Mouse (Mus musculus): ENCODE results near the gene Anapc2. TPM values are rescaled to one million over a fixed set of nuclear protein-coding genes. Genes with fewer than 3 reads are reported as not detected.

Anapc2 gene
- 121 and 122 TPM in 2 replicates for polyA plus RNA-seq (2012; rRNA removed)

GRCm38 (mm10) chr2:25271827-25272511, at the start of gene Anapc2, which contains the start of gene Ssna1:
TSS of gene Anapc2 (plus strand) at chr2:25272478.
TSS of gene Ssna1 (minus strand) at chr2:25272438.

DNA sequence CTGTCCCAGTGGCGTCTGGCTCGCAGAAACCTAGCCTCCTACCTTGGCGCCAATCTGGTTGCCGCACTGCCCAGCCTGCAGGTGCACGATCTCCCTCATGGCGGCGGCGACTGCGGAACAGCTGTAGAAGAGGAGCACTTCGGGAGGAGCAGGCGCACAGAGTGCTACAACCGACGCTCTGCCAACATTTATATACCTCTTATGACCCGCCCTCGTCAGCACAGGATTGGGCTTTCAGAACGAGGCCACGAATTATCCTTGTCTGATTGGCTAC, 47.8 kb upstream of the Anapc2 start, which contains the start of gene Tubb4b:
Tubb4b (minus strand) TSS at position 211 of the 274 bp plus-strand sequence.

GRCm38 (mm10) chr2:25234050-25234449, 38.2 kb upstream of the Anapc2 start, which contains the start of gene Slc34a3:
TSS of gene Slc34a3 (minus strand) at chr2:25234364.

GRCm38 (mm10) chr2:25236614-25237013, 35.7 kb upstream of the Anapc2 start, which contains the start of gene Rnf224:
TSS of gene Rnf224 (minus strand) at chr2:25236787.

GRCm38 (mm10) chr2:25242101-25242506, 30.2 kb upstream of the Anapc2 start, which contains the start of the genes Rnf208 and Cysrt1:
TSS of gene Rnf208 (plus strand) at chr2:25242255.
TSS of gene Cysrt1 (minus strand) at chr2:25242452.

GRCm38 (mm10) chr2:25246183-25247072, 25.9 kb upstream of the Anapc2 start, which contains the start of gene AL732309.1:
TSS of gene AL732309.1 (minus strand) at chr2:25246863.

DNA sequence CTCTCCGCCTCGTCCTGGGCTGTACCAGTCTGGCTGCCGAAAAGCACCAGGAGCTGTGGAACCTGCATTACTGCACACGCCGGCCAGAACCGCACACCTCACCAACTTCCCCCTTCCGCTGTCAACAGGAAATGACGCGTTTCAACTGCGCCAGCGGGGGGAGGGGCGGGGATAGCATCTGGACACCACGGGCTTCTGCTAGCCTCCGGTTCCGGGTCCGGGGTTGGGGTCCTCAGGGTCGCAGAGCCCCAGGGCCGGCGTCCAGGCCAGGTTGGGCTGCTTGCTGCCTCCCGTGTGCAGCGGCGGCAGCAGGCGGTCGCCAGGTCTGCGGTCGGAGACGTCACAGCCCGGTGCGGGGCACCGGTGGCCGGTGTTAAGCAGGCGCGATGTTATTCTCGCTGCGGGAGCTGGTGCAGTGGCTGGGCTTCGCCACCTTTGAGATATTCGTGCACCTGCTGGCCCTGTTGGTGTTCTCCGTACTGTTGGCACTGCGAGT, 16.9 kb upstream of the Anapc2 start, which contains the start of gene Tmem203:
Tmem203 (plus strand) TSS at position 156 of the 496 bp plus-strand sequence.

GRCm38 (mm10) chr2:25262291-25262767, 9.9 kb upstream of the Anapc2 start, which contains the start of gene Tprn:
TSS of gene Tprn (plus strand) at chr2:25262618.

GRCm38 (mm10) chr2:25287927-25288649, 15.8 kb downstream of the Anapc2 start, which contains the start of gene Tmem210:
TSS of gene Tmem210 (plus strand) at chr2:25288145.

GRCm38 (mm10) chr2:25289651-25290050, 17.4 kb downstream of the Anapc2 start, which contains the start of gene Lrrc26:
TSS of gene Lrrc26 (plus strand) at chr2:25289915.

DNA sequence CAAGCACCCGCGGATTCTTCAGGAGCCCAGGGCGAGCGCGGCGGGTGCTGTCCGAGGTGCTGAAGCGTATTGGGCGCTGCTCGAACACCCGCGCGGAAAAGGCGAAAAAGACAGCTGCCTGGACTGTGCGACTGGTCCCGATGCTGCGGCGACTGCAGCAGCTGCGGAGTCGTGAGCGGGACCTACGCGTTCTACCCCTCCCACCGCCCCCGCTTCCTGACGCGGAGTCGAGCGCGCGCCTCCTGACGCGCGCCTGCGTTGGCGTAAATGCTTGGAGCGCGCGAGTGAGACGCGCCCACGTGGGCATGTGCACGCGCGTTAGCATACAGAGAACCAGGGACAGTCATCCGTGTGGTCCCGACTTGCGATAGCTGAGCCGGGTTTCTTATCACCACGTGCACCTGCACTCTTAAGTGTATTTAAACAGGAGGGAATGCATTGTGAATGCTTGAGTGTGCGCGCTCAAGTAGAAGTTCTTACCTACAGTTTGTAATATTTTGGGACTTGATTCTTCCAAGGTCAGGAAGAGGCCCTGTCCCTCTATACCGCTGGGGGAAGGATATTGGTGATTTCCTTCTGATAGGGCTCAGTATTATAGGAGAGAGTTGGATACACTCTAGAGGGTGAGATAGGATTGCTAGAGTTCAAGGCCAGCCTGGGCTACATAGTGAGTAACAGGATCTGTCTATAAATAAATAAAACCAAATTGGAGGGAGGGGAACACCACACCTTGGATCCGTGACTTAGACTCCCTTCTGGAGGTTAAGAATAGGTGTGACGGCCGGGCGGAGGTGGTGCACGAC, 46.9 kb downstream of the Anapc2 start, which contains the start of gene Grin1:
Grin1 (minus strand) TSS at position 217 of the 803 bp plus-strand sequence.

GRCm38 (mm10) chr2:25332286-25333160, 60.2 kb downstream of the Anapc2 start, which contains the start of gene Man1b1:
TSS of gene Man1b1 (plus strand) at chr2:25332338.

Other genes starting within 250 kb of the Anapc2 start
- gene Nsmf, start 218.1 kb upstream of the Anapc2 start, polyA plus RNA-seq (2012; rRNA removed): 192 and 216 TPM in 2 replicates
- gene Entpd8, start 192.2 kb upstream of the Anapc2 start, polyA plus RNA-seq (2012; rRNA removed): 0.07 TPM in 1 of 2 replicates, not detected in the other
- 0.24 TPM in 1 of 2 replicates, not detected in the other for gene Noxa1, start 177.3 kb upstream of the Anapc2 start, polyA plus RNA-seq (2012; rRNA removed)
- gene Nrarp, start 91.7 kb upstream of the Anapc2 start, polyA plus RNA-seq (2012; rRNA removed): 37.0 and 53.2 TPM in 2 replicates
- 1.8 and 2.2 TPM in 2 replicates for gene Tor4a, start 75.6 kb upstream of the Anapc2 start, polyA plus RNA-seq (2012; rRNA removed)
- gene Nelfb, start 61.0 kb upstream of the Anapc2 start, polyA plus RNA-seq (2012; rRNA removed): 79.8 and 89.6 TPM in 2 replicates
- not detected in 2 replicates for gene Stpg3, start 57.8 kb upstream of the Anapc2 start, polyA plus RNA-seq (2012; rRNA removed)
- 0.13 and 0.33 TPM in 2 replicates for gene Fam166a, start 53.7 kb upstream of the Anapc2 start, polyA plus RNA-seq (2012; rRNA removed)
- 415 and 443 TPM in 2 replicates for gene Tubb4b, start 47.8 kb upstream of the Anapc2 start, polyA plus RNA-seq (2012; rRNA removed)
- gene Slc34a3, start 38.1 kb upstream of the Anapc2 start, polyA plus RNA-seq (2012; rRNA removed): not detected in 2 replicates
- not detected in 2 replicates for gene Rnf224, start 35.7 kb upstream of the Anapc2 start, polyA plus RNA-seq (2012; rRNA removed)
- 91.0 and 95.4 TPM in 2 replicates for gene Rnf208, start 30.2 kb upstream of the Anapc2 start, polyA plus RNA-seq (2012; rRNA removed)
- gene Cysrt1, start 30.0 kb upstream of the Anapc2 start, polyA plus RNA-seq (2012; rRNA removed): 0.06 and 0.34 TPM in 2 replicates
- gene AL732309.1, start 25.6 kb upstream of the Anapc2 start, polyA plus RNA-seq (2012; rRNA removed): 16.3 and 16.9 TPM in 2 replicates
- 24.3 and 25.3 TPM in 2 replicates for gene Tmem203, start 17.0 kb upstream of the Anapc2 start, polyA plus RNA-seq (2012; rRNA removed)
- 9.4 and 10.5 TPM in 2 replicates for gene Tprn, start 9.9 kb upstream of the Anapc2 start, polyA plus RNA-seq (2012; rRNA removed)
- gene Ssna1, start within 50 bp of the Anapc2 start, polyA plus RNA-seq (2012; rRNA removed): 122 and 127 TPM in 2 replicates
- gene Tmem210, start 15.7 kb downstream of the Anapc2 start, polyA plus RNA-seq (2012; rRNA removed): not detected in 2 replicates
- gene Lrrc26, start 17.4 kb downstream of the Anapc2 start, polyA plus RNA-seq (2012; rRNA removed): 0.08 TPM in 1 of 2 replicates, not detected in the other
- 23.9 and 26.6 TPM in 2 replicates for gene Grin1, start 46.7 kb downstream of the Anapc2 start, polyA plus RNA-seq (2012; rRNA removed)
- gene Man1b1, start 59.9 kb downstream of the Anapc2 start, polyA plus RNA-seq (2012; rRNA removed): 28.2 and 34.0 TPM in 2 replicates
- gene Dpp7, start 83.9 kb downstream of the Anapc2 start, polyA plus RNA-seq (2012; rRNA removed): 48.1 and 51.1 TPM in 2 replicates
- 4.2 and 6.0 TPM in 2 replicates for gene Uap1l1, start 93.2 kb downstream of the Anapc2 start, polyA plus RNA-seq (2012; rRNA removed)
- 29.5 and 39.5 TPM in 2 replicates for gene Sapcd2, start 99.8 kb downstream of the Anapc2 start, polyA plus RNA-seq (2012; rRNA removed)
- gene Entpd2, start 123.4 kb downstream of the Anapc2 start, polyA plus RNA-seq (2012; rRNA removed): 2.0 and 3.8 TPM in 2 replicates
- gene Npdc1, start 126.9 kb downstream of the Anapc2 start, polyA plus RNA-seq (2012; rRNA removed): 585 and 599 TPM in 2 replicates
- 0.39 and 0.44 TPM in 2 replicates for gene Fut7, start 150.8 kb downstream of the Anapc2 start, polyA plus RNA-seq (2012; rRNA removed)
- gene Abca2, start 156.2 kb downstream of the Anapc2 start, polyA plus RNA-seq (2012; rRNA removed): 43.4 and 48.8 TPM in 2 replicates
- gene Clic3, start 184.4 kb downstream of the Anapc2 start, polyA plus RNA-seq (2012; rRNA removed): 0.74 and 1.3 TPM in 2 replicates
- gene Paxx, start 188.6 kb downstream of the Anapc2 start, polyA plus RNA-seq (2012; rRNA removed): 122 and 124 TPM in 2 replicates
- gene Ptgds, start 197.6 kb downstream of the Anapc2 start, polyA plus RNA-seq (2012; rRNA removed): 65.0 and 127 TPM in 2 replicates
- not detected in 2 replicates for gene Lcn12, start 221.4 kb downstream of the Anapc2 start, polyA plus RNA-seq (2012; rRNA removed)
- gene Fbxw5, start 228.3 kb downstream of the Anapc2 start, polyA plus RNA-seq (2012; rRNA removed): 37.4 and 43.7 TPM in 2 replicates
- 3.2 and 4.1 TPM in 2 replicates for gene C8g, start 229.2 kb downstream of the Anapc2 start, polyA plus RNA-seq (2012; rRNA removed)